Mouse (Mus musculus) CH12.LX (cell line): Measurements from ENCODE around the gene Ttc25. TPM values are rescaled to one million over a fixed set of nuclear protein-coding genes. Genes with fewer than 3 reads are reported as not detected.

ENCODE experiments used
- DNase-seq: peaks from one replicate; pipeline ENCODE4 v3.0.0-alpha.2; 2013; ENCODE audit errors: extremely low read depth
- H3K27ac ChIP-seq: 2 replicates; pipeline ENCODE4 v1.5.1; 2012; ENCODE audit warnings: low read depth, mild to moderate bottlenecking, control low read depth, moderate library complexity; ENCODE audit not compliant: insufficient read depth
- H3K27me3 ChIP-seq: replicated peaks from 2 replicates; pipeline ENCODE3; 2012; ENCODE audit warnings: inconsistent platforms
- H3K36me3 ChIP-seq, 2 experiments: replicated peaks in 1 of 2; 2 replicates each; pipeline versions ENCODE3 to v1.6.1; 2012; ENCODE audit warnings: inconsistent platforms in 1 of 2, low read length in 1 of 2, mild to moderate bottlenecking in 1 of 2, mixed read lengths in 1 of 2, moderate library complexity in 1 of 2; ENCODE audit not compliant: control insufficient read depth in 1 of 2, insufficient read depth in 1 of 2
- H3K4me1 ChIP-seq, 2 experiments: 2 replicates each; pipeline ENCODE4 v1.6.1; 2012; ENCODE audit warnings: inconsistent platforms in 1 of 2, moderate library complexity in 1 of 2; ENCODE audit not compliant: insufficient read depth in 2 of 2, control insufficient read depth in 1 of 2
- H3K4me2 ChIP-seq: 2 replicates; pipeline ENCODE4 v1.6.1; 2012; ENCODE audit warnings: low read depth, mild to moderate bottlenecking, control low read depth; ENCODE audit not compliant: poor library complexity, insufficient read depth, severe bottlenecking
- H3K4me3 ChIP-seq, 3 experiments: fragments of 150-350 bp in 1 of 3; sonication (generic) in 1 of 3; replicated peaks in 1 of 3; 2 replicates each; pipeline versions ENCODE3 to v1.5.1; 2011 to 2012; ENCODE audit warnings: low read depth in 2 of 3, low read length in 2 of 3, mild to moderate bottlenecking in 2 of 3, moderate library complexity in 2 of 3, control low read depth in 1 of 3, improper control_type of control experiment in 1 of 3, inconsistent platforms in 1 of 3, mixed read lengths in 1 of 3; ENCODE audit not compliant: poor library complexity in 1 of 3
- H3K79me2 ChIP-seq: replicated peaks from 2 replicates; pipeline ENCODE4 v1.6.1; 2012; ENCODE audit warnings: mild to moderate bottlenecking, moderate library complexity; ENCODE audit not compliant: control insufficient read depth, poor library complexity, insufficient read depth, severe bottlenecking; ENCODE audit errors: extremely low read depth
- H3K9ac ChIP-seq: 2 replicates; pipeline ENCODE4 v1.6.1; 2012; ENCODE audit warnings: low read depth, mild to moderate bottlenecking, control low read depth, moderate library complexity; ENCODE audit not compliant: insufficient read depth
- H3K9me3 ChIP-seq: replicated peaks from 2 replicates; pipeline ENCODE3; 2012; ENCODE audit warnings: low read length, inconsistent platforms, mixed read lengths
- BHLHE40 ChIP-seq: IDR thresholded peaks from 2 replicates; pipeline ENCODE4 v1.6.1; 2011; ENCODE audit warnings: mild to moderate bottlenecking, low read depth, low read length, improper control_type of control experiment
- CHD1 ChIP-seq: IDR thresholded peaks from 2 replicates; pipeline ENCODE4 v1.6.1; 2012; ENCODE audit warnings: low read depth, low read length, improper control_type of control experiment, inconsistent platforms
- CHD2 ChIP-seq: IDR thresholded peaks from 2 replicates; pipeline ENCODE4 v1.6.1; 2011; ENCODE audit warnings: low read length, improper control_type of control experiment
- CTCF ChIP-seq, 2 experiments: IDR thresholded peaks in 1 of 2; conservative IDR thresholded peaks in 1 of 2; 2 replicates each; pipeline ENCODE4 v1.5.1; 2011 to 2012; ENCODE audit warnings: low read depth in 2 of 2, low read length in 2 of 2, improper control_type of control experiment in 1 of 2, inconsistent platforms in 1 of 2, mild to moderate bottlenecking in 1 of 2, moderate library complexity in 1 of 2
- E2F4 ChIP-seq: IDR thresholded peaks from 2 replicates; pipeline ENCODE4 v1.6.1; 2011; ENCODE audit warnings: low read depth, low read length, improper control_type of control experiment; ENCODE audit not compliant: insufficient replicate concordance
- ELF1 ChIP-seq: IDR thresholded peaks from 2 replicates; pipeline ENCODE4 v1.6.1; 2014; ENCODE audit warnings: low read depth, mild to moderate bottlenecking, inconsistent platforms, low read length, improper control_type of control experiment
- EP300 ChIP-seq: IDR thresholded peaks from 2 replicates; pipeline ENCODE4 v1.6.1; 2011; ENCODE audit warnings: low read length, improper control_type of control experiment
- ETS1 ChIP-seq: conservative IDR thresholded peaks from 2 replicates; pipeline ENCODE4 v1.6.1; 2012; ENCODE audit warnings: low read depth, mild to moderate bottlenecking, inconsistent platforms, low read length, improper control_type of control experiment, moderate library complexity
- GABPA ChIP-seq: IDR thresholded peaks from 2 replicates; pipeline ENCODE4 v1.6.1; 2012; ENCODE audit warnings: low read depth, low read length, improper control_type of control experiment, inconsistent platforms; ENCODE audit not compliant: insufficient replicate concordance
- HCFC1 ChIP-seq: IDR thresholded peaks from 2 replicates; pipeline ENCODE4 v1.6.1; 2012; ENCODE audit warnings: low read depth, mild to moderate bottlenecking, inconsistent platforms, low read length, improper control_type of control experiment
- IRF4 ChIP-seq: IDR thresholded peaks from 2 replicates; pipeline ENCODE4 v1.6.1; 2014; ENCODE audit warnings: low read depth, mild to moderate bottlenecking, inconsistent platforms, low read length, improper control_type of control experiment
- JUN ChIP-seq: IDR thresholded peaks from 2 replicates; pipeline ENCODE4 v1.6.1; 2011; ENCODE audit warnings: low read depth, mild to moderate bottlenecking, low read length, improper control_type of control experiment, moderate library complexity; ENCODE audit not compliant: insufficient read depth
- JUND ChIP-seq: conservative IDR thresholded peaks from 2 replicates; pipeline ENCODE4 v1.6.1; 2011; ENCODE audit warnings: low read depth, low read length, improper control_type of control experiment
- KAT2A ChIP-seq: IDR thresholded peaks from 2 replicates; pipeline ENCODE4 v1.6.1; 2012; ENCODE audit warnings: low read length, improper control_type of control experiment, inconsistent platforms; ENCODE audit not compliant: insufficient replicate concordance
- MAFK ChIP-seq: IDR thresholded peaks from 2 replicates; pipeline ENCODE4 v1.6.1; 2011; ENCODE audit warnings: low read length, improper control_type of control experiment; ENCODE audit not compliant: insufficient replicate concordance
- MAX ChIP-seq: IDR thresholded peaks from 2 replicates; pipeline ENCODE4 v1.6.1; 2011; ENCODE audit warnings: low read length, improper control_type of control experiment
- MAZ ChIP-seq: IDR thresholded peaks from 2 replicates; pipeline ENCODE4 v1.6.1; 2012; ENCODE audit warnings: low read depth, mild to moderate bottlenecking, inconsistent platforms, low read length, improper control_type of control experiment, moderate library complexity
- MEF2A ChIP-seq: IDR thresholded peaks from 2 replicates; pipeline ENCODE4 v1.6.1; 2014; ENCODE audit warnings: low read depth, mild to moderate bottlenecking, inconsistent platforms, low read length, improper control_type of control experiment, borderline replicate concordance
- MXI1 ChIP-seq: IDR thresholded peaks from 2 replicates; pipeline ENCODE4 v1.6.1; 2011; ENCODE audit warnings: mild to moderate bottlenecking, low read depth, low read length, improper control_type of control experiment
- MYC ChIP-seq: IDR thresholded peaks from 2 replicates; pipeline ENCODE4 v1.6.1; 2011; ENCODE audit warnings: low read depth, mild to moderate bottlenecking, improper control_type of control experiment, low read length
- NELFE ChIP-seq: IDR thresholded peaks from 2 replicates; pipeline ENCODE4 v1.6.1; 2011; ENCODE audit warnings: low read depth, low read length, improper control_type of control experiment
- NRF1 ChIP-seq: IDR thresholded peaks from 2 replicates; pipeline ENCODE4 v1.6.1; 2014; ENCODE audit warnings: low read depth, mild to moderate bottlenecking, inconsistent platforms, low read length, improper control_type of control experiment, moderate library complexity
- PAX5 ChIP-seq: IDR thresholded peaks from 2 replicates; pipeline ENCODE4 v1.6.1; 2012; ENCODE audit warnings: low read length, inconsistent platforms, mixed read lengths
- POLR2A ChIP-seq: IDR thresholded peaks from 2 replicates; pipeline ENCODE4 v1.6.1; 2011; ENCODE audit warnings: low read depth, mild to moderate bottlenecking, improper control_type of control experiment, low read length
- POLR2AphosphoS2 ChIP-seq: IDR thresholded peaks from 2 replicates; pipeline ENCODE4 v1.6.1; 2011; ENCODE audit warnings: low read depth, low read length, improper control_type of control experiment
- RAD21 ChIP-seq: IDR thresholded peaks from 2 replicates; pipeline ENCODE4 v1.6.1; 2011; ENCODE audit warnings: low read depth, mild to moderate bottlenecking, low read length, improper control_type of control experiment, moderate library complexity
- RCOR1 ChIP-seq: conservative IDR thresholded peaks from 2 replicates; pipeline ENCODE4 v1.6.1; 2012; ENCODE audit warnings: low read depth, mild to moderate bottlenecking, inconsistent platforms, low read length, improper control_type of control experiment
- SIN3A ChIP-seq: IDR thresholded peaks from 2 replicates; pipeline ENCODE4 v1.6.1; 2012; ENCODE audit warnings: low read length, improper control_type of control experiment, inconsistent platforms
- SMC3 ChIP-seq: IDR thresholded peaks from 2 replicates; pipeline ENCODE4 v1.6.1; 2011; ENCODE audit warnings: low read depth, low read length, improper control_type of control experiment
- TBP ChIP-seq: conservative IDR thresholded peaks from 2 replicates; pipeline ENCODE4 v1.6.1; 2011; ENCODE audit warnings: low read depth, low read length, improper control_type of control experiment
- TCF12 ChIP-seq: IDR thresholded peaks from 2 replicates; pipeline ENCODE4 v1.6.1; 2014; ENCODE audit warnings: low read depth, mild to moderate bottlenecking, inconsistent platforms, low read length, improper control_type of control experiment
- UBTF ChIP-seq: IDR thresholded peaks from 2 replicates; pipeline ENCODE4 v1.6.1; 2012; ENCODE audit warnings: low read depth, mild to moderate bottlenecking, inconsistent platforms, low read length, improper control_type of control experiment, moderate library complexity
- USF1 ChIP-seq: IDR thresholded peaks from 2 replicates; pipeline ENCODE4 v1.6.1; 2014; ENCODE audit warnings: low read depth, mild to moderate bottlenecking, inconsistent platforms, low read length, improper control_type of control experiment
- USF2 ChIP-seq: conservative IDR thresholded peaks from 2 replicates; pipeline ENCODE4 v1.6.1; 2011; ENCODE audit warnings: low read depth, low read length, improper control_type of control experiment
- ZC3H11A ChIP-seq: IDR thresholded peaks from 2 replicates; pipeline ENCODE4 v1.6.1; 2012; ENCODE audit warnings: low read depth, mild to moderate bottlenecking, inconsistent platforms, low read length, improper control_type of control experiment
- ZKSCAN1 ChIP-seq: IDR thresholded peaks from 2 replicates; pipeline ENCODE4 v1.6.1; 2012; ENCODE audit warnings: low read depth, inconsistent platforms, low read length, improper control_type of control experiment, borderline replicate concordance
- ZMIZ1 ChIP-seq: IDR thresholded peaks from 2 replicates; pipeline ENCODE4 v1.6.1; 2012; ENCODE audit warnings: low read depth, mild to moderate bottlenecking, inconsistent platforms, low read length, improper control_type of control experiment
- ZNF384 ChIP-seq: IDR thresholded peaks from 2 replicates; pipeline ENCODE4 v1.6.1; 2012; ENCODE audit warnings: low read depth, low read length, improper control_type of control experiment, inconsistent platforms
- dilution Hi-C: fragments of 300-500 bp; cut with MboI; formaldehyde crosslinking; loops from 2 replicates; pipeline ENCODE4 v1.14.3; 2020; ENCODE audit warnings: low sequenced_read_pairs; ENCODE audit not compliant: extremely low pct_unique_long_range_greater_than_20kb, extremely low pct_ligation_motif_present
- in situ Hi-C: fragments of 300-500 bp; cut with MboI; formaldehyde crosslinking; loops from 3 replicates; pipeline ENCODE4 v1.14.3; 2019; ENCODE audit warnings: low sequenced_read_pairs, low pct_ligation_motif_present, low pct_unique_long_range_greater_than_20kb, mixed read lengths
- polyA plus RNA-seq: library from polyadenylated mRNA; unstranded; fragments of >175 nt; gene quantifications from 2 replicates; pipeline ENCODE4 v1.2.1, GENCODE M21; 2012; ENCODE audit warnings: low read depth; ENCODE audit not compliant: insufficient read length
- total RNA-seq, 2 experiments: library from RNA; depleted of rRNA; stranded (reverse); fragments of 300-350 nt in 1 of 2; fragments of >200 nt in 1 of 2; gene quantifications; 2 replicates each; pipeline ENCODE4 v1.2.3; 2012 to 2014

Ttc25 gene
- total and polyA plus RNA-seq, 3 experiments = 0.51 to 12.8 (median 1.3) TPM

- dilution Hi-C loops = no loop called here
- in situ Hi-C loops = loop anchor here (5.0 kb wide), 1 partner anchor 33 kb away; no protein-coding TSS in a partner anchor
- H3K9ac ChIP-seq = peak overlapping the region; percentile 89; the same call in 1 of the 2 replicates
- peak overlapping the region; percentile 83 for H3K4me2 ChIP-seq
- peaks cover 41% of the 10 kb centered on the region for H3K79me2 ChIP-seq
- peak; percentile 95 for DNase-seq
- H3K27me3 ChIP-seq = no peaks in the 10 kb centered on the region
- H3K4me1 ChIP-seq = peaks cover 7 to 39% of the 10 kb centered on the region in 2 experiments
- H3K4me3 ChIP-seq = peak overlapping the region in 2 of 3 experiments; percentile 78 to 82
- TF ChIP-seq POLR2A (no peak; the same call in 1 of the 2 replicates), PAX5 (no peak), MXI1 (0 out of 2 replicates have a peak, but pooled peaks have one; percentile 33), JUND (peak; percentile 92), BHLHE40 (peak; percentile 78), CHD1 (peak; percentile 22; the same call in 1 of the 2 replicates), MEF2A (peak; percentile 90), ETS1 (peak; percentile 97), KAT2A (0 out of 2 replicates have a peak, but pooled peaks have one; percentile 54), USF1 (no peak), MAX (peak; percentile 66; the same call in 1 of the 2 replicates), CHD2 (peak; percentile 68), SIN3A (peak; percentile 77), MAZ (no peak; the same call in 1 of the 2 replicates), CTCF (conservative IDR thresholded peaks at IDR 0.05 in 1 of 2, IDR thresholded peaks at IDR 0.05 in 1 of 2; ENCODE audit: low read depth in 2 of 2, low read length in 2 of 2) (no peak), MYC (peak; percentile 30), TCF12 (peak; percentile 67; the same call in 1 of the 2 replicates), IRF4 (peak; percentile 98), JUN (peak; percentile 78), SMC3 (peak; percentile 17; the same call in 1 of the 2 replicates), POLR2AphosphoS2 (no peak), EP300 (peak; percentile 87), ELF1 (peak; percentile 31; the same call in 1 of the 2 replicates), MAFK (no peak), ZMIZ1 (no peak), NRF1 (no peak), HCFC1 (no peak; the same call in 1 of the 2 replicates), NELFE (peak; percentile 54; the same call in 1 of the 2 replicates), RAD21 (peak; percentile 7; the same call in 1 of the 2 replicates), USF2 (no peak), E2F4 (no peak), ZC3H11A (no peak), UBTF (no peak; the same call in 1 of the 2 replicates), GABPA (no peak), TBP (no peak), RCOR1 (peak; percentile 83), ZKSCAN1 (no peak), ZNF384 (no peak)
- TF ChIP-seq, all 38 proteins: peak for 20
- H3K36me3 ChIP-seq = peaks cover 42 to 58% of the 10 kb centered on the region in 2 experiments
- peak overlapping the region; percentile 76 for H3K27ac ChIP-seq
- H3K9me3 ChIP-seq = no peaks in the 10 kb centered on the region
These were observed 21.0 kb upstream of the Ttc25 start for GRCm38 (mm10) chr11:100524358-100524757.
